Mouse (Mus musculus) kidney, adult 2 months (tissue): ENCODE data around the gene Tmem150c.

Source experiments
- CTCF ChIP-seq: fragments of 200-500 bp; conservative IDR thresholded peaks from 2 replicates; pipeline ENCODE4 v1.5.1; 2011; ENCODE audit warnings: low read depth, mild to moderate bottlenecking, control low read depth, low read length, moderate library complexity, mixed read lengths; ENCODE audit not compliant: insufficient read depth, insufficient read length
- POLR2A ChIP-seq: fragments of 200-500 bp; IDR thresholded peaks from one replicate; pipeline ENCODE4 v1.6.1; 2011; ENCODE audit warnings: low read depth, low read length, control low read depth

GRCm38 (mm10) chr5:100043361-100043760 lies 116.2 kb downstream of the Tmem150c start:
- no peak for TF ChIP-seq CTCF
- TF ChIP-seq POLR2A = no peak
